Mouse (Mus musculus) CH12.LX (cell line): ENCODE data around the gene Syt12. TPM values are rescaled to one million over a fixed set of nuclear protein-coding genes. Genes with fewer than 3 reads are reported as not detected.

Source experiments
- DNase-seq: peaks from one replicate; pipeline ENCODE4 v3.0.0-alpha.2; 2013; ENCODE audit errors: extremely low read depth
- H3K27ac ChIP-seq: 2 replicates; pipeline ENCODE4 v1.5.1; 2012; ENCODE audit warnings: low read depth, mild to moderate bottlenecking, control low read depth, moderate library complexity; ENCODE audit not compliant: insufficient read depth
- H3K27me3 ChIP-seq: replicated peaks from 2 replicates; pipeline ENCODE3; 2012; ENCODE audit warnings: inconsistent platforms
- H3K36me3 ChIP-seq, 2 experiments: replicated peaks in 1 of 2; 2 replicates each; pipeline versions ENCODE3 to v1.6.1; 2012; ENCODE audit warnings: inconsistent platforms in 1 of 2, low read length in 1 of 2, mild to moderate bottlenecking in 1 of 2, mixed read lengths in 1 of 2, moderate library complexity in 1 of 2; ENCODE audit not compliant: control insufficient read depth in 1 of 2, insufficient read depth in 1 of 2
- H3K4me1 ChIP-seq, 2 experiments: 2 replicates each; pipeline ENCODE4 v1.6.1; 2012; ENCODE audit warnings: inconsistent platforms in 1 of 2, moderate library complexity in 1 of 2; ENCODE audit not compliant: insufficient read depth in 2 of 2, control insufficient read depth in 1 of 2
- H3K4me2 ChIP-seq: 2 replicates; pipeline ENCODE4 v1.6.1; 2012; ENCODE audit warnings: low read depth, mild to moderate bottlenecking, control low read depth; ENCODE audit not compliant: poor library complexity, insufficient read depth, severe bottlenecking
- H3K4me3 ChIP-seq, 3 experiments: fragments of 150-350 bp in 1 of 3; sonication (generic) in 1 of 3; replicated peaks in 1 of 3; 2 replicates each; pipeline versions ENCODE3 to v1.5.1; 2011 to 2012; ENCODE audit warnings: low read depth in 2 of 3, low read length in 2 of 3, mild to moderate bottlenecking in 2 of 3, moderate library complexity in 2 of 3, control low read depth in 1 of 3, improper control_type of control experiment in 1 of 3, inconsistent platforms in 1 of 3, mixed read lengths in 1 of 3; ENCODE audit not compliant: poor library complexity in 1 of 3
- H3K79me2 ChIP-seq: replicated peaks from 2 replicates; pipeline ENCODE4 v1.6.1; 2012; ENCODE audit warnings: mild to moderate bottlenecking, moderate library complexity; ENCODE audit not compliant: control insufficient read depth, poor library complexity, insufficient read depth, severe bottlenecking; ENCODE audit errors: extremely low read depth
- H3K9ac ChIP-seq: 2 replicates; pipeline ENCODE4 v1.6.1; 2012; ENCODE audit warnings: low read depth, mild to moderate bottlenecking, control low read depth, moderate library complexity; ENCODE audit not compliant: insufficient read depth
- H3K9me3 ChIP-seq: replicated peaks from 2 replicates; pipeline ENCODE3; 2012; ENCODE audit warnings: low read length, inconsistent platforms, mixed read lengths
- CHD1 ChIP-seq: IDR thresholded peaks from 2 replicates; pipeline ENCODE4 v1.6.1; 2012; ENCODE audit warnings: low read depth, low read length, improper control_type of control experiment, inconsistent platforms
- CHD2 ChIP-seq: IDR thresholded peaks from 2 replicates; pipeline ENCODE4 v1.6.1; 2011; ENCODE audit warnings: low read length, improper control_type of control experiment
- CTCF ChIP-seq, 2 experiments: IDR thresholded peaks in 1 of 2; conservative IDR thresholded peaks in 1 of 2; 2 replicates each; pipeline ENCODE4 v1.5.1; 2011 to 2012; ENCODE audit warnings: low read depth in 2 of 2, low read length in 2 of 2, improper control_type of control experiment in 1 of 2, inconsistent platforms in 1 of 2, mild to moderate bottlenecking in 1 of 2, moderate library complexity in 1 of 2
- E2F4 ChIP-seq: IDR thresholded peaks from 2 replicates; pipeline ENCODE4 v1.6.1; 2011; ENCODE audit warnings: low read depth, low read length, improper control_type of control experiment; ENCODE audit not compliant: insufficient replicate concordance
- ELF1 ChIP-seq: IDR thresholded peaks from 2 replicates; pipeline ENCODE4 v1.6.1; 2014; ENCODE audit warnings: low read depth, mild to moderate bottlenecking, inconsistent platforms, low read length, improper control_type of control experiment
- EP300 ChIP-seq: IDR thresholded peaks from 2 replicates; pipeline ENCODE4 v1.6.1; 2011; ENCODE audit warnings: low read length, improper control_type of control experiment
- ETS1 ChIP-seq: conservative IDR thresholded peaks from 2 replicates; pipeline ENCODE4 v1.6.1; 2012; ENCODE audit warnings: low read depth, mild to moderate bottlenecking, inconsistent platforms, low read length, improper control_type of control experiment, moderate library complexity
- GABPA ChIP-seq: IDR thresholded peaks from 2 replicates; pipeline ENCODE4 v1.6.1; 2012; ENCODE audit warnings: low read depth, low read length, improper control_type of control experiment, inconsistent platforms; ENCODE audit not compliant: insufficient replicate concordance
- HCFC1 ChIP-seq: IDR thresholded peaks from 2 replicates; pipeline ENCODE4 v1.6.1; 2012; ENCODE audit warnings: low read depth, mild to moderate bottlenecking, inconsistent platforms, low read length, improper control_type of control experiment
- IRF4 ChIP-seq: IDR thresholded peaks from 2 replicates; pipeline ENCODE4 v1.6.1; 2014; ENCODE audit warnings: low read depth, mild to moderate bottlenecking, inconsistent platforms, low read length, improper control_type of control experiment
- JUN ChIP-seq: IDR thresholded peaks from 2 replicates; pipeline ENCODE4 v1.6.1; 2011; ENCODE audit warnings: low read depth, mild to moderate bottlenecking, low read length, improper control_type of control experiment, moderate library complexity; ENCODE audit not compliant: insufficient read depth
- JUND ChIP-seq: conservative IDR thresholded peaks from 2 replicates; pipeline ENCODE4 v1.6.1; 2011; ENCODE audit warnings: low read depth, low read length, improper control_type of control experiment
- KAT2A ChIP-seq: IDR thresholded peaks from 2 replicates; pipeline ENCODE4 v1.6.1; 2012; ENCODE audit warnings: low read length, improper control_type of control experiment, inconsistent platforms; ENCODE audit not compliant: insufficient replicate concordance
- MAFK ChIP-seq: IDR thresholded peaks from 2 replicates; pipeline ENCODE4 v1.6.1; 2011; ENCODE audit warnings: low read length, improper control_type of control experiment; ENCODE audit not compliant: insufficient replicate concordance
- MAX ChIP-seq: IDR thresholded peaks from 2 replicates; pipeline ENCODE4 v1.6.1; 2011; ENCODE audit warnings: low read length, improper control_type of control experiment
- MXI1 ChIP-seq: IDR thresholded peaks from 2 replicates; pipeline ENCODE4 v1.6.1; 2011; ENCODE audit warnings: mild to moderate bottlenecking, low read depth, low read length, improper control_type of control experiment
- MYC ChIP-seq: IDR thresholded peaks from 2 replicates; pipeline ENCODE4 v1.6.1; 2011; ENCODE audit warnings: low read depth, mild to moderate bottlenecking, improper control_type of control experiment, low read length
- NELFE ChIP-seq: IDR thresholded peaks from 2 replicates; pipeline ENCODE4 v1.6.1; 2011; ENCODE audit warnings: low read depth, low read length, improper control_type of control experiment
- NRF1 ChIP-seq: IDR thresholded peaks from 2 replicates; pipeline ENCODE4 v1.6.1; 2014; ENCODE audit warnings: low read depth, mild to moderate bottlenecking, inconsistent platforms, low read length, improper control_type of control experiment, moderate library complexity
- PAX5 ChIP-seq: IDR thresholded peaks from 2 replicates; pipeline ENCODE4 v1.6.1; 2012; ENCODE audit warnings: low read length, inconsistent platforms, mixed read lengths
- POLR2A ChIP-seq: IDR thresholded peaks from 2 replicates; pipeline ENCODE4 v1.6.1; 2011; ENCODE audit warnings: low read depth, mild to moderate bottlenecking, improper control_type of control experiment, low read length
- RCOR1 ChIP-seq: conservative IDR thresholded peaks from 2 replicates; pipeline ENCODE4 v1.6.1; 2012; ENCODE audit warnings: low read depth, mild to moderate bottlenecking, inconsistent platforms, low read length, improper control_type of control experiment
- SIN3A ChIP-seq: IDR thresholded peaks from 2 replicates; pipeline ENCODE4 v1.6.1; 2012; ENCODE audit warnings: low read length, improper control_type of control experiment, inconsistent platforms
- SMC3 ChIP-seq: IDR thresholded peaks from 2 replicates; pipeline ENCODE4 v1.6.1; 2011; ENCODE audit warnings: low read depth, low read length, improper control_type of control experiment
- TBP ChIP-seq: conservative IDR thresholded peaks from 2 replicates; pipeline ENCODE4 v1.6.1; 2011; ENCODE audit warnings: low read depth, low read length, improper control_type of control experiment
- TCF12 ChIP-seq: IDR thresholded peaks from 2 replicates; pipeline ENCODE4 v1.6.1; 2014; ENCODE audit warnings: low read depth, mild to moderate bottlenecking, inconsistent platforms, low read length, improper control_type of control experiment
- UBTF ChIP-seq: IDR thresholded peaks from 2 replicates; pipeline ENCODE4 v1.6.1; 2012; ENCODE audit warnings: low read depth, mild to moderate bottlenecking, inconsistent platforms, low read length, improper control_type of control experiment, moderate library complexity
- USF1 ChIP-seq: IDR thresholded peaks from 2 replicates; pipeline ENCODE4 v1.6.1; 2014; ENCODE audit warnings: low read depth, mild to moderate bottlenecking, inconsistent platforms, low read length, improper control_type of control experiment
- ZC3H11A ChIP-seq: IDR thresholded peaks from 2 replicates; pipeline ENCODE4 v1.6.1; 2012; ENCODE audit warnings: low read depth, mild to moderate bottlenecking, inconsistent platforms, low read length, improper control_type of control experiment
- ZKSCAN1 ChIP-seq: IDR thresholded peaks from 2 replicates; pipeline ENCODE4 v1.6.1; 2012; ENCODE audit warnings: low read depth, inconsistent platforms, low read length, improper control_type of control experiment, borderline replicate concordance
- ZNF384 ChIP-seq: IDR thresholded peaks from 2 replicates; pipeline ENCODE4 v1.6.1; 2012; ENCODE audit warnings: low read depth, low read length, improper control_type of control experiment, inconsistent platforms
- dilution Hi-C: fragments of 300-500 bp; cut with MboI; formaldehyde crosslinking; loops from 2 replicates; pipeline ENCODE4 v1.14.3; 2020; ENCODE audit warnings: low sequenced_read_pairs; ENCODE audit not compliant: extremely low pct_unique_long_range_greater_than_20kb, extremely low pct_ligation_motif_present
- in situ Hi-C: fragments of 300-500 bp; cut with MboI; formaldehyde crosslinking; loops from 3 replicates; pipeline ENCODE4 v1.14.3; 2019; ENCODE audit warnings: low sequenced_read_pairs, low pct_ligation_motif_present, low pct_unique_long_range_greater_than_20kb, mixed read lengths
- polyA plus RNA-seq: library from polyadenylated mRNA; unstranded; fragments of >175 nt; gene quantifications from 2 replicates; pipeline ENCODE4 v1.2.1, GENCODE M21; 2012; ENCODE audit warnings: low read depth; ENCODE audit not compliant: insufficient read length
- total RNA-seq, 2 experiments: library from RNA; depleted of rRNA; stranded (reverse); fragments of 300-350 nt in 1 of 2; fragments of >200 nt in 1 of 2; gene quantifications; 2 replicates each; pipeline ENCODE4 v1.2.3; 2012 to 2014

Gene Syt12
- total and polyA plus RNA-seq, 3 experiments = 0.17 to 0.50 TPM; not detected in 1

GRCm38 (mm10) chr19:4440222-4440621, 37.0 kb downstream of the Syt12 start:
- peak; percentile 51 for DNase-seq
- Histone ChIP-seq H3K4me2 (peak overlapping the region; percentile 94), H3K9ac (peak overlapping the region; percentile 68), H3K79me2 (no peaks in the 10 kb centered on the region), H3K27ac (no peak overlapping the region), H3K4me1 (peaks cover 10 to 38% of the 10 kb centered on the region in 2 experiments), H3K36me3 (peaks cover 0 to 28% of the 10 kb centered on the region in 2 experiments), H3K4me3 (peak overlapping the region; percentile 73 to 89 (median 84)), H3K9me3 (peaks cover 18% of the 10 kb centered on the region), H3K27me3 (no peaks in the 10 kb centered on the region)
- peak; percentile 44; the same call in 1 of the 2 replicates for TF ChIP-seq MXI1
- TF ChIP-seq SIN3A = peak; percentile 54; the same call in 1 of the 2 replicates
- no peak for TF ChIP-seq MAX
- 0 out of 2 replicates have a peak, but pooled peaks have one; percentile 24 for TF ChIP-seq POLR2A
- in situ Hi-C loops (no loop called here), dilution Hi-C loops (no loop called here)

DNA sequence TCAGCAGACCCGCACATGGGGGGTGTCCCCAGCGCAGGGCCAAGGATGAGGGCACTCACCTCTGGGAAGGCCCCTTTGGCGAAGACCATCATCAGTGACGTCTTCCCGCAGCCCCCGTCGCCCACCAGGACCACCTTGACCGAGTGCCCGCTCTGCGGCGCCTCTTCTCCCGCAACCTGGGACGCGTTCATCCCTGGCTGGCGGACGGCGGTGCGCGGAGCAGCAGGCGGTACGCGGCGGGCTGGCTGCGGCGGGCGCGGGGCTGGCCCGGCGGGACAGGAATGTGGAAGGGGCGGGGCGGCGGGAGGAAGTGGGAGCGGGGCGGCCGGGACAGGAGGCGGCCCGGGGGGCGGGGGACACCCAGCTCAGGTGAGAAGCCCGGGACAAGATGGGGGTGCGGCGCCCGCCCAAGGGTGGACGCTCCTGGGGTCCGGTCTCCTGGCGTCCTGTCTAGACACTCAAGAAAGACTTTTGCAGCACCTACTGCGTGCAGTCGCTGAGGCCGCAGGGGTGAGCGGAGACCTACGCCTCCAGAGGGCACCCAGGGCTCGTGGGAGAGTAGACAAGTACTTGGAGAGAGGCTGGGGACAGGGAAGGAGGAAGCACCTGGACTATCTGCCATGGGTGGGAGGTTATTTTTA, 38.0 kb downstream of the Syt12 start, which contains the start of gene Rhod:
Gene Rhod (minus strand): TSS at position 272 of the 641 bp plus-strand sequence.
- dilution Hi-C loops = no loop called here
- peak within 1 kb of the TSS; percentile 68 for H3K9ac ChIP-seq
- peaks cover 20% of the 10 kb centered on the region for H3K9me3 ChIP-seq
- peak within 1 kb of the TSS; percentile 73 to 89 (median 84) for H3K4me3 ChIP-seq
- peak; percentile 33 for DNase-seq
- in situ Hi-C loops = no loop called here
- peaks cover 10 to 38% of the 10 kb centered on the region in 2 experiments for H3K4me1 ChIP-seq
- H3K27me3 ChIP-seq = no peaks in the 10 kb centered on the region
- H3K27ac ChIP-seq = peak within 1 kb of the TSS; percentile 51; the same call in 1 of the 2 replicates
- H3K4me2 ChIP-seq = peak within 1 kb of the TSS; percentile 94
- H3K36me3 ChIP-seq = peaks cover 0 to 29% of the 10 kb centered on the region in 2 experiments
- no peaks in the 10 kb centered on the region for H3K79me2 ChIP-seq
- no peak for TF ChIP-seq PAX5
- TF ChIP-seq MYC = no peak
- TF ChIP-seq CHD2 = no peak
- no peak for TF ChIP-seq JUN
- TF ChIP-seq ZKSCAN1 = peak; percentile 68
- TF ChIP-seq POLR2A = peak; percentile 33; the same call in 1 of the 2 replicates
- no peak for TF ChIP-seq MAFK
- no peak for TF ChIP-seq ETS1
- TF ChIP-seq TCF12 = no peak; the same call in 1 of the 2 replicates
- TF ChIP-seq JUND = no peak
- no peak; the same call in 1 of the 2 replicates for TF ChIP-seq SIN3A
- no peak for TF ChIP-seq NELFE
- TF ChIP-seq EP300 = no peak
- no peak for TF ChIP-seq TBP
- TF ChIP-seq GABPA = no peak
- peak; percentile 22; the same call in 1 of the 2 replicates for TF ChIP-seq IRF4
- TF ChIP-seq E2F4 = no peak
- no peak for TF ChIP-seq USF1
- 0 out of 2 replicates have a peak, but pooled peaks have one; percentile 5 for TF ChIP-seq ELF1
- no peak; the same call in 1 of the 2 replicates for TF ChIP-seq HCFC1
- peak; percentile 51; the same call in 1 of the 2 replicates for TF ChIP-seq UBTF
- no peak for TF ChIP-seq CHD1
- TF ChIP-seq SMC3 = no peak
- no peak for TF ChIP-seq KAT2A
- TF ChIP-seq MAX = no peak
- TF ChIP-seq NRF1 = no peak
- TF ChIP-seq ZNF384 = no peak
- 0 out of 4 replicates have a peak, but pooled peaks of 1 of the 2 experiments have one; percentile 13 for TF ChIP-seq CTCF (conservative IDR thresholded peaks at IDR 0.05 in 1 of 2, IDR thresholded peaks at IDR 0.05 in 1 of 2; ENCODE audit: low read depth in 2 of 2, low read length in 2 of 2)
- no peak for TF ChIP-seq ZC3H11A
- no peak for TF ChIP-seq RCOR1
